Mouse (Mus musculus) liver, embryonic 14.5 days (tissue): ENCODE measurements around the gene Cntd1. TPM values are rescaled to one million over a fixed set of nuclear protein-coding genes. Genes with fewer than 3 reads are reported as not detected.

Experiments
- ATAC-seq: fragments of 200-750 bp; cut with Nextera tagmentation; 2 replicates; pipeline ENCODE4 v1.8.0; 2017; ENCODE audit warnings: moderate number of reproducible peaks, mild to moderate bottlenecking, moderate library complexity; ENCODE audit not compliant: insufficient read depth
- DNase-seq, 3 experiments: peaks; one replicate each; pipeline ENCODE4 v3.0.0-alpha.2; 2012 to 2013; ENCODE audit warnings: low read depth in 3 of 3, low spot score in 3 of 3
- H3K27ac ChIP-seq: fragments of 300-500 bp; sonication (generic); 2 replicates; pipeline ENCODE4 v1.5.1; 2014; ENCODE audit warnings: moderate library complexity, mild to moderate bottlenecking, control low read depth, inconsistent platforms
- H3K27me3 ChIP-seq: fragments of 300-500 bp; sonication (generic); 2 replicates; pipeline ENCODE4 v1.6.1; 2014; ENCODE audit warnings: mild to moderate bottlenecking, low read length, moderate library complexity; ENCODE audit not compliant: control insufficient read depth, insufficient read depth
- H3K36me3 ChIP-seq: fragments of 300-500 bp; sonication (generic); replicated peaks from 2 replicates; pipeline ENCODE4 v1.6.1; 2014; ENCODE audit warnings: low read depth; ENCODE audit not compliant: control insufficient read depth, insufficient read depth
- H3K4me1 ChIP-seq, 2 experiments: fragments of 200-500 bp in 1 of 2; fragments of 300-500 bp in 1 of 2; sonication (generic) in 1 of 2; replicated peaks; 2 replicates each; pipeline ENCODE4 v1.6.1; 2012 to 2014; ENCODE audit warnings: antibody characterized with exemption in 1 of 2, inconsistent platforms in 1 of 2, low read length in 1 of 2; ENCODE audit not compliant: control insufficient read depth in 2 of 2, insufficient read depth in 2 of 2
- H3K4me2 ChIP-seq: fragments of 300-500 bp; sonication (generic); 2 replicates; pipeline ENCODE4 v1.6.1; 2014; ENCODE audit warnings: low read depth, mild to moderate bottlenecking, control low read depth, moderate library complexity
- H3K4me3 ChIP-seq, 2 experiments: fragments of 200-500 bp in 1 of 2; fragments of 300-500 bp in 1 of 2; sonication (generic) in 1 of 2; 2 replicates each; pipeline ENCODE4 v1.5.1; 2012 to 2014; ENCODE audit warnings: low read depth in 2 of 2, low read length in 2 of 2, mild to moderate bottlenecking in 2 of 2, control low read depth in 1 of 2, inconsistent platforms in 1 of 2, moderate library complexity in 1 of 2; ENCODE audit not compliant: insufficient read depth in 1 of 2
- H3K9ac ChIP-seq: fragments of 300-500 bp; sonication (generic); replicated peaks from 2 replicates; pipeline ENCODE4 v1.6.1; 2014; ENCODE audit warnings: mild to moderate bottlenecking, control low read depth, moderate library complexity
- H3K9me3 ChIP-seq: fragments of 300-500 bp; sonication (generic); 2 replicates; pipeline ENCODE4 v1.6.1; 2016; ENCODE audit warnings: low read length, mixed read lengths; ENCODE audit not compliant: control insufficient read depth
- CTCF ChIP-seq: IDR thresholded peaks from 2 replicates; pipeline ENCODE4 v1.5.1; 2016; ENCODE audit warnings: antibody characterized with exemption, low read depth, control low read depth
- EP300 ChIP-seq: IDR thresholded peaks from 2 replicates; pipeline ENCODE4 v1.6.1; 2016; ENCODE audit warnings: antibody characterized with exemption, low read depth
- whole genome bisulfite sequencing: fragments of 180-500 bp; shearing (Covaris S2); extraction: QIAGEN DNeasy Blood & Tissue Kit; methylation state at CpG from one replicate; pipeline ENCODE4 v1.1.7; 2014; ENCODE audit not compliant: insufficient replicate concordance; 5-methylcytosine and 5-hydroxymethylcytosine counted together
- polyA plus RNA-seq, 2 experiments: library from polyadenylated mRNA; depleted of rRNA in 1 of 2; stranded (reverse) in 1 of 2; unstranded in 1 of 2; fragments of >200 nt; fragmentation: Nextera tagmentation in 1 of 2; extraction: Ambion mirVana in 1 of 2; gene quantifications; 2 replicates each; pipeline versions ENCODE4 v1.2.1 to v1.2.3; 2012 to 2014

Gene Cntd1
- polyA plus RNA-seq, 2 experiments: 0.68 to 0.72 TPM

DNA sequence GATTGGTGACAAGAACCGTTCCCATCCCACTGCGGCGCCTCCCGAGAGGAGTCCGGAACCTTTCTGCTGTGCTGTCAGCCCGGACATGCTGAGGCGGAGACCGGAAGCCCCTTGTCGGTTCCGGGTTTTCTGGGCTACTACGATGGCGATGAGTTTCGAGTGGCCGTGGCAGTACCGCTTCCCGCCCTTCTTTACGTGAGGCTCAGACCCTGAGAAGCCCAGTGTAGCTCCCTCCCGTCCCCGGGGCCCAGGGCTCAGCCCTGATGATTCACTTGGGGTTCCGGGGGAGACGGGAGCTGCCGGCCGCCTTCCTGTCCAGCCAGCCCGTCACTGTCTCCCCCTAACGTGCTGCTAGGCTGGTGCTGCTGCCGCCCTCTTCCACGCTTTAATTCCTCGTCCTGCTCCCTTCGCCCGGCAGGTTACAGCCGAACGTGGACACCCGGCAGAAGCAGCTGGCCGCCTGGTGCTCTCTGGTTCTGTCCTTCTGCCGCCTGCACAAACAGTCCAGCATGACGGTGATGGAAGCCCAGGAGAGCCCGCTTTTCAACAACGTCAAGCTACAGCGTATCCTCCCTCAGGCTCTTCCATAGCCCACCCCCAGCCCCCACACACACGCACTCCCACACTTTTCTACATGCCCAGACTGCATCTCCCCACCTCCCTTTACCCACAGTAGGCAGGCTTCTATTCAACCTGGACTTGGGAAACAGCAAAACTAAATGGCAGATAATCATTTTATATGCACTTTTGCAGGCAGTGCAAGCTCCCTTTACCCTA, 25.0 kb upstream of the Cntd1 start, which contains the start of gene Vps25:
TSS of gene Vps25 (plus strand) at position 95 of the 777 bp plus-strand sequence.
- no peaks in the 10 kb centered on the region for H3K9me3 ChIP-seq
- H3K4me2 ChIP-seq: peak within 1 kb of the TSS; percentile 94
- DNase-seq (peak; percentile 72 to 80 (median 72)), ATAC-seq (peak; percentile 88)
- under 1% methylated on average over 40 of the region's 40 CpGs for WGBS
- peaks cover 3% of the 10 kb centered on the region for H3K36me3 ChIP-seq
- H3K9ac ChIP-seq: peak within 1 kb of the TSS; percentile 91
- peak within 1 kb of the TSS; percentile 81 to 83 for H3K4me3 ChIP-seq
- peaks cover 22 to 24% of the 10 kb centered on the region in 2 experiments for H3K4me1 ChIP-seq
- TF ChIP-seq EP300 (no peak), CTCF (peak; percentile 59)
- H3K27me3 ChIP-seq: no peaks in the 10 kb centered on the region
- peak within 1 kb of the TSS; percentile 79 for H3K27ac ChIP-seq

GRCm38 (mm10) chr11:101255826-101256775, 22.7 kb upstream of the Cntd1 start:
- ATAC-seq (no peak), DNase-seq (no peak)
- 71% methylated on average over 13 of the region's 13 CpGs for WGBS
- Histone ChIP-seq H3K9me3 (no peaks in the 10 kb centered on the region), H3K36me3 (peaks cover 3% of the 10 kb centered on the region), H3K4me3 (no peak overlapping the region), H3K4me2 (no peak overlapping the region), H3K9ac (no peak overlapping the region; the same call in 1 of the 2 replicates), H3K4me1 (peaks cover 29 to 31% of the 10 kb centered on the region in 2 experiments), H3K27ac (no peak overlapping the region), H3K27me3 (no peaks in the 10 kb centered on the region)
- TF ChIP-seq CTCF (no peak), EP300 (no peak)

DNA sequence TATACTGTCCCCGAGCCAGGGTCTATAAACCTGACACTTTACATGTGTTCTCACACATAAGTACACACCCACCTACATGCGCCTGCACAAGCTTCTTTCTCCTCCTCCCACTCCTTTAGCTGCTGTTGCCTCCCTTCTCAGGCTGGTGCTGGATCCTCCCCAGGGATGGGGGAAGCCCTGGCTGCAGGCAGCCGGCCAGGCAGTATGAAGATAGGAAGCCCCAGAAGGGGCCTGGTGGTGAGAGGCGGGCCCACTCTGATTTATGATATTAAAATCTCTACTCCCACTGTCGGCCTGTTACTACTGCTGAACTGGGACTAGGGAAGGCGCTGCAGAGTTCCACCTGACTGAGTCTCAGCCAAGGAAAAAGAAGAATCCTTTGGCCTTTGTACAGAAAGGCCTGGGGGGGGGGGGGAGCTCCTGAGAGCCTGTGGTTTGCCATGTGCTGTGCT, 19.5 kb upstream of the Cntd1 start:
- peak overlapping the region; percentile 64 to 76 for H3K4me3 ChIP-seq
- no peaks in the 10 kb centered on the region for H3K9me3 ChIP-seq
- peaks cover 26% of the 10 kb centered on the region for H3K27me3 ChIP-seq
- peak overlapping the region; percentile 88 for H3K9ac ChIP-seq
- peaks cover 26 to 33% of the 10 kb centered on the region in 2 experiments for H3K4me1 ChIP-seq
- ATAC-seq (no peak), DNase-seq (no peak)
- H3K4me2 ChIP-seq: peak overlapping the region; percentile 97
- H3K27ac ChIP-seq: peak overlapping the region; percentile 72
- peaks cover 3% of the 10 kb centered on the region for H3K36me3 ChIP-seq
- 21% methylated on average over 6 of the region's 6 CpGs for WGBS
- TF ChIP-seq EP300: no peak
- TF ChIP-seq CTCF: no peak

DNA sequence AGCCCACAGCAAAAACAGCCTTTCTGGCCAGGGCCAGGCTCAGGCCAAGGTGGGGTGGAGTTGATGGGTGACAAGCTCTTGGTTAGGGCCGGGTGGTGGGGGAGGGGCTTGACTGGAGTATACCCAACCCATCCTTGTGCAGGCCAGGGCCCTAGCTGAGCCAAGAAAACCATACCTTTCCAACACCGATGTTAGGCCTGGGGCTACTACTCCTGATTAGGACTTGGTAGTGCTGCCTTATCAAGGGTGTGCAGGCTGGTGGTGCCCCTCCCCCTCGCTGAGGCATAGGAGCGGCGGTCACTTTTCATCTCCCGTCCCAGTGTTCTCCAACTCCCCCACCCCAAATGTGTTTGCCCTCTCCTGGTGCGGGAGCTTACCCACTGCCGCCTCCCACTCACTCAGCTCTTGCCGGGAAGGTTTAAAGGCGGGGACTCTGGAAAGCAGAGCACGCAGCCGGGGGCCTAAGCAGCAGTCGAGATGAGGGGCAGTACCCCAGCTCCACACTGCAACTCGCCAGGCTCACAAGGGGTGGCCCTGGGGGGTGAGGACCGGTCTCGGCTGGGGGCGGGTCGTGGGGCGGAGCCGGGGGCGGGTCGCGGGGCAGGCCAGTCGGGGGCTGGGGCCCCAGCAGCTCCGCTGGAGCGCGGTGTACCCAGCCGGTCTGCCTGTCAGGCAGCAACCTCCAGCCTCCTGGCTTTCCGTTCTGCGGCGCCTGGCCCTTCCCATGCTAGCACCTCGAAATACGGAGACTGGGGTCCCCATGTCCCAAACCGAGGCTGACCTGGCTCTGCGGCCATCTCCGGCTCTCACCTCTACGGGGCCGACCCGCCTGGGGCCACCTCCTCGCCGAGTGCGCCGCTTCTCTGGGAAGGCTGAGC, 18.6 kb upstream of the Cntd1 start, which contains the start of gene Wnk4:
TSS of gene Wnk4 (plus strand) at position 620 of the 878 bp plus-strand sequence.
- peak within 1 kb of the TSS; percentile 88 for H3K9ac ChIP-seq
- DNase-seq (peak; percentile 78 to 84 (median 81)), ATAC-seq (peak; percentile 93)
- no peaks in the 10 kb centered on the region for H3K9me3 ChIP-seq
- peaks cover 20 to 28% of the 10 kb centered on the region in 2 experiments for H3K4me1 ChIP-seq
- peak within 1 kb of the TSS; percentile 72 for H3K27ac ChIP-seq
- peaks cover 33% of the 10 kb centered on the region for H3K27me3 ChIP-seq
- H3K36me3 ChIP-seq: peaks cover 3% of the 10 kb centered on the region
- peak; percentile 91 for TF ChIP-seq EP300
- no peak; the same call in 1 of the 2 replicates for TF ChIP-seq CTCF
- peak within 1 kb of the TSS; percentile 64 to 76 for H3K4me3 ChIP-seq
- peak within 1 kb of the TSS; percentile 97 for H3K4me2 ChIP-seq
- WGBS: under 1% methylated on average over 43 of the region's 43 CpGs
